Mouse (Mus musculus): ENCODE data around the gene Prkcz.
A peak's percentile ranks its signal among the peaks of the same experiment; 100 is the strongest.

Prkcz gene

DNA sequence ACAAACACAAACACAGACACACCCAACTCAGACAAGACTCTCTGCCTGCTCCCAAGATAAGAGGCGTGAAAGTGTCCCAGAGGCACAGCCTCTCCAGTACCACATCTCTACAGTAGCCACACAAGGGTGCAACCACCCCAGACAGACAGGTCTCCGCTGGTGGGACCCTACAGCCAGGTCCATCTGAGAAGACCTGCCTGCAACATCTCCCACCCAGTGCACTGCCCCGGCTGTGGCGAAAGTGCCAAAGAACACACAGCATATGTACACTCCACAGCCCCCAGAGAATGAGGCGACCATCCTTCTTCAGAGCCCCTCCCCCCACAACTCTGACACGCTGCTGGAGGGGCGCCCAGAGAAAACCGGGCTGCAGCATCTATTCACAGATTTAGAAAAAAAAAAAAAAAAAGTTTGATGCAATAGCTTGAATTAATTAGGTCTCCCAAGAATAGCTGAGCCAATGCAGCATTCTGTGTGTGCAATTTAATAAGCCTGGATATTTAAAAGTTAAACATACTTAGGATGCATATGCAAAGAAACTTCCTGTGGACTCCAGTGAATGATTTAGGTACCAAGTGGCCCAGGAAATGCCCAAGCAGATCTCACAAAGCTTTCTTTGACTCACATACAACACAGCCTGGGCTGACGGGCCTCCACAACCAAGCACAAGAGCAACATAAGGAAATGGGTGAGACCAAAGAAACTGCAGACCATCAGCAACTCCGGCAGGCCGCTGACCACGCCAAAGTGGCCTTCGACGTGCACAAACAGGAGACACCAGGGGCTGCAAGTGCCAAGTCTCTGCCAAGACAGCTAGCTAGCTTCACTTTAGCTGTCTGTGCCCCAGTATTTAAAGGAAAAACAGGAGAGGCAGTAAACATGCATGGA is 140.7 kb downstream of the Prkcz start:
- no peak for DNase-seq (ENCODE audit: low spot score)

DNA sequence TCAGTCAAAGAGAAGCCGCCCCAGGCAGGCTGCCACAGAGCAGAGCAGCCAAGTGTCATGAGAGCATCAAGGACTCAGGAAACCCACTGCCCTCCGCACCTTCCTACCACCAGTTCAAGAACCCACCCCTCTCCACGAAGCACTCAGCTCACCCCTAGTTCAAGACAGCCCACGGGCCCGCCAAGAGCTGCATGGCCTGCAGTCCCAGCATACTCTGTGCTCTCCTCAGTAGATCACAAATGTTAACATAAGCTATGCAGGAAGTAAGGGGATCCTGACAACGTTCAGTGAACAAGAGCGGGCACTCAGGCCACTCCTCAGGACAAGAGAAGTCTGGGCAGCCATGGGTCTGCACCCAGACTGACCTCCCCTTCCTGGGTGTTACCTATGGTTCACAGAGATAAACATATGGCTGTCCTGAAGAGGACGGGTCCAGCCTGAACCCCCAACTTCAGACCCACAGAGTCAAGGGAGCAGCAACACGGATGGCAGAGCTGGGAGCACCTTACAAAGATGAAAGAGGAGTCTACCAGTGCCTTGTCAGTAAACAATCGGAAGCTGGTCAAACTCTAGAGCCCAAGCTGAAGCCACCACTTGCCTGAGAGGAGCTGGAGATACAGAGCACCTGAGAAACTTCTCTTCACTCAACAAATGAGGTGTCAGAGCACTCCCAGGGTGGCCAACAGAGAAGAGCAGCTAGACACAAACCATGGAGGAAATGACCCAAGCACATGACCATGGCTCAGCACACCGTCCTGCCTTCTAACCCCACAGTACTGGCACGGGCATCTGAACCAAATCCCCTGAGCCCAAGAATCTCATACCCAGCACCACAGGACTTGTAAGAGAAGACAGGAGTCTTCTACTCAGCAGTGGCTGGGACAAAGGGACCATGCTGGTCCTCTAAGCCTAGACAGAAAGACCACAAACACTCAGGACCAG is 141.6 kb downstream of the Prkcz start:
- DNase-seq (ENCODE audit: low spot score), result no peak

DNA sequence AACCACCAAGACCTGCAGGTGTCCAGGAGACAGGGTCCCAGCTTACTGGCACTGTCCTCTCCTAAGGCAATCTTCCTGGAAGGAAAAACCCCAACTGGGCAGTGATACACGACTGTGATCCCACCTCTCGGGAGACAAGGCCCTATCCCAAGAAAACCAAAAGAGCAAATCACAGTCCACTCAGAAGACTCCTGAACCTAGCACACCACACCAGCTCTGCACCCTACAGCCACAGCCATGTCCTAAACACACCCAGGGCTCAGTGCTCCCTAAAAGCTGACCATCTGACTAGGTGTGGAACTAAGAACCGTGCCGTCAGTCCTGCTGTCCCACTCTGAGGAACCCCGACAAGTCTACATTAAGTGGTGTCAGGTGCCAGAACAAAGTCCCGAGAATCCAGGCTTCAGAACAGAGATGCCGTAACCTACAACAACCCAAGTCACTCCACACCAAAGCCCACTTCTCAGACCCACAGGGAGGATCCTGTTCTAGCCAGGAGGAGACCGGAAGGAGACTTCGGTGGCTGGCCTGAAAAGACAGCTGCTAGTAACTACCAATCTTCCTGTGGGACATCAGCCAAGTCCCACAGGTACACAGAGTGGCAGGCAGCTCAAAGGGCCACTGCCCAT is 142.9 kb downstream of the Prkcz start:
- no peak for DNase-seq (ENCODE audit: low spot score)

DNA sequence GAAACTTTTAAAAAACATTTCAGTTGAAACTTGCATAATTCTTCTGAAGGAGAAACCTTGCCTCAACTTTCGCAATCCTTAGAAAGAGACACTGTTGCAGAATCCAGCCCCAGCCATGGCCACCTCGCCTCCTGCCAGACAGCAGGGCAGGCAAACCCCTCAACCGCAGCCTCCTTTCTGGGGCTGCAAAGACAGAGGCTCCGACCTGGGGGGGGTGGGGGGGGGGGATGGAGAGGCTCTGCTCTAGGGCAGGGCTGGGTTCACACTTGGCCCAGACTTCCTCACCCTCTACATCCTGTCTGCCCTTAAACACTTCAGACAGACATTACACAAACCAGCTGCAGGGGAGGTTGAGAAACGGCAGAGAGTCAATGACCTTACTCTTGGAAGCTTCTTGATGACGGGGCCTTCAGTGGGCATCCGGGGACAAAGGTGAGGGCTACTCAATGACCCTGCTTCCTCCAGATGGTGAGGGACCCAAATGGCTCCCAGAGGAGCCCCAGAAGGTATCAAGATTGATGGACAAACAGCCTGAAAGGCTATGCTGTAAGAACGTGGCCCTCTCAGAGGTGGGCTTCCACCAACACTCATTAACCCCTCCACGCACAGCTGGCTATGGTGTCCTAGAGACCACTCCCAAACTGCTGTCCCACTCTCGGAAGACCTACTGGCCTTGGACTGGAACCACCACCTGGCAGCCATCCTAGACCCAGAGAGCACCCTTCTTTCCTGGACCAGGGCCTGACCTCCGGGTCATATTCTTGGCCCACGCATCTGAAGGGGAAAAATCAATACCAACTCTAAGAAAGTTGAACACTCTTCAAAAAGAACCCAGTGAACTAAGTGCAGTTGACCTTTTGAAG is 143.7 kb downstream of the Prkcz start:
- DNase-seq (ENCODE audit: low spot score), result peak; percentile 62

DNA sequence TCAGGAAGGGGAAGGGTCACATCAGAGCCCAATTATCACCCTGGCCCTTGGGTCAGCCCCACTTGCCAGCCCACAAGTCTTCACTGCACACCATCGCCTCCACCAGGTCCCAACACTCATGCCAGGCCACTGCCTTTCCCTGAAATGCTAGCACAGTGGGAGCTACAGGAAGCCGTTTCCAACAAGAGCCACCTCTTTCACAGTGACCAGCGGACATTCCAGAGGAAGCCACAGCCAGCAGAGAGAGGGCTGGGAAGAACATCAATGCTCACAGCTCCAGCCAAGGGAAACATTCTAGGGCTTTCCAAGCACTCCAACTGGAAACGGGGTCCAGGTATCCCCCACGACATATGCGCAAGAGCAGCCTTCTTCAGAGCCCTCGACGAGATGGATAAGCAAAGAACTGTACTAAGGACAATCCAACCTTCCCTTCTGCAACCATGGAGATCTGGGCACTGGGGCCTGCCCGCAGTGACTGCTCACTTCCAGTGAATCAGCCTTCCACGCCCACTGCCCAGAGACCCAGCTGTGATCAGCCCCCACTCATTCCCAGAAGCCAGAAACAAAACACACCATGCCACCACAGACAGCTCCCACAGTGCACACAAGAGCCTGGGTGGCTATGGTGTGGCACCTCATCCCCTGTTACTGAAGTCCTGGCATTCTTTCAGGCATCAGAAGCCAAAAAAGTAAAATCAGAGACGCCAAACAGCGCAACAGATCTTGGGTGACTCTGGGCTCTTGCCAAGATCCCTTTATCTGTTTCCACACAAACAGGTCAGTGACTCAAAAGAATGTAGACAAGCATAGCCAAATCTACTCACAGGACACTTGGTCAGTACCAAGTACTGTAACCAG is 145.2 kb downstream of the Prkcz start:
- no peak for DNase-seq (ENCODE audit: low spot score)

- no peak for DNase-seq (ENCODE audit: low spot score)
These were observed 146.0 kb downstream of the Prkcz start for GRCm38 (mm10) chr4:155215203-155215602.

GRCm38 (mm10) chr4:155214793-155215192 is 146.4 kb downstream of the Prkcz start:
- DNase-seq (ENCODE audit: low spot score), result no peak

GRCm38 (mm10) chr4:155214188-155214587 is 147.0 kb downstream of the Prkcz start:
- no peak for DNase-seq (ENCODE audit: low spot score)

DNA sequence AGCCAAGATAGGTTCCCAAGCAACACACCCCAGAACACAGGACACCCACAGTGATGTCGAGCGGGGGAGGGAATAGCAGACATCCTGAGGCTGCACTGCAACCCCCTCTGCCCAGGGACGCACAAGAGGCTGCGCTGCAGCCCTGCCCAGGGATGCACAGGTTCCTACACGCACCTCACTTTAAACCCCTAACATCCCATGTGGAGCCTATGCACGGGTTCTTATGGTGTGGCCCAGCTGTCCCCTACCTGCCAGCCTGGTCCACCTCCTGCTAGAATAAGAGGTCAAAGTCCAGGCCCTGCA is 147.5 kb downstream of the Prkcz start:
- DNase-seq (ENCODE audit: low spot score), result no peak

DNA sequence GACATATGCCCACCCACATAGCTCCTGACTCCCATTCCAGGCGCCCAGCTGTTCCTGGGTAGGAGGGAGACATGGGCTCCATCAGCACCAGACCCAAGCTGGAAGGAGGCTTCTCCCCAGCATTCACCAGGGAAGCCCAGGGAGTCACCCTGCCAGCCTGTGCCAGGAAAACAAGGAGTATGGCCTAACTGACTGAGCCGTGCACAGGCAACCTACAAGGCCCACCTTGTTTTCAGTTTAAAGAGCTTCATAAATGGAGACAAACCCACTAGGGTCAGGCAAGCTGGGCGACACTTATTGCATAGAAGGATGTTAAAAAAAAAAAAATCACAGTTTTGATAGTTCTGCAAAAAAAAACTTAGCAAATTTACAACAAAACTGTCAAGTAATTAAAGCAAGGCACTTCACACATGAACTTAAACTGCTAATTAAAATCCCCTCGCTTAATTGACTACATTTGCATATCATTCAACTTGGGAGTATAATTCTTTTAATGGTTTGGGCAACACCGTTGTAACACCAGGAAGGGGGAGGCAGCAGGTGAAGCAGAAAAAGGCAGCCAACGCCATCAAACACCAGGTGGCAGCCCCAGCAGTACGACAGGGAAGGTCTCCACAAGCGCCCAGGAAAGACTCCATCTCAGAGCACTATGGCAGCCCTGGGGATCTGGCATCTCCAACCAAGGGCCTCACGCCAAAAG is 148.0 kb downstream of the Prkcz start:
- DNase-seq (ENCODE audit: low spot score), result no peak
